Mouse (Mus musculus) small intestine, adult 2 months (tissue): Measurements from ENCODE around the gene Nckap5.

Experiments used
- CTCF ChIP-seq: fragments of 200-500 bp; IDR thresholded peaks from 2 replicates; pipeline ENCODE4 v1.5.1; 2012; ENCODE audit warnings: low read depth, mild to moderate bottlenecking, control low read depth, inconsistent platforms, low read length, moderate library complexity, mixed read lengths; ENCODE audit not compliant: insufficient replicate concordance, insufficient read length; ENCODE audit errors: extremely low read depth
- POLR2A ChIP-seq: fragments of 200-500 bp; IDR thresholded peaks from 2 replicates; pipeline ENCODE4 v1.6.1; 2012; ENCODE audit warnings: low read depth, mild to moderate bottlenecking, control low read depth, inconsistent platforms, low read length, moderate library complexity

- TF ChIP-seq POLR2A, result no peak
- no peak for TF ChIP-seq CTCF
These were observed 338.2 kb downstream of the Nckap5 start for GRCm38 (mm10) chr1:126492206-126493071.
